Mouse (Mus musculus): ENCODE measurements at regions not wholly inside any gene's neighbourhood (a gene's known extent, or its start where the extent isn't known, plus 50 kb on each side); places are given as distances from the start of the nearest gene placed in this dataset.

- no peak overlapping the region for H3K4me2 ChIP-seq (replicated peaks)
- H3K27ac ChIP-seq (replicated peaks), result no peak overlapping the region
- no peaks in the 10 kb centered on the region for H3K27me3 ChIP-seq
- no peak overlapping the region for H3K9ac ChIP-seq (replicated peaks)
- H3K4me1 ChIP-seq, result no peaks in the 10 kb centered on the region
- 59% methylated on average over 4 of the region's 4 CpGs for WGBS
- H3K36me3 ChIP-seq, result no peaks in the 10 kb centered on the region
- no peak overlapping the region for H3K4me3 ChIP-seq
- no peaks in the 10 kb centered on the region for H3K9me3 ChIP-seq
- ATAC-seq (ENCODE audit: low FRiP score, low read depth), result no peak
These were observed 83.8 kb upstream of the Pkn2 start for GRCm38 (mm10) chr3:142965604-142966003.

- Histone ChIP-seq H3K9ac (replicated peaks) (no peak overlapping the region), H3K27ac (replicated peaks) (no peak overlapping the region), H3K27me3 (no peaks in the 10 kb centered on the region), H3K36me3 (no peaks in the 10 kb centered on the region), H3K4me2 (replicated peaks) (no peak overlapping the region), H3K9me3 (no peaks in the 10 kb centered on the region), H3K4me3 (no peak overlapping the region), H3K4me1 (no peaks in the 10 kb centered on the region)
- ATAC-seq (ENCODE audit: low FRiP score, low read depth), result no peak
- 97% methylated on average over 4 of the region's 4 CpGs for WGBS
These were observed 82.1 kb upstream of the Pkn2 start for GRCm38 (mm10) chr3:142963818-142964372.

- no peak overlapping the region for H3K9ac ChIP-seq (replicated peaks)
- no peaks in the 10 kb centered on the region for H3K9me3 ChIP-seq
- no peak for ATAC-seq (ENCODE audit: low FRiP score, low read depth)
- no peaks in the 10 kb centered on the region for H3K27me3 ChIP-seq
- H3K4me2 ChIP-seq (replicated peaks), result no peak overlapping the region
- no peak overlapping the region for H3K4me3 ChIP-seq
- no peaks in the 10 kb centered on the region for H3K36me3 ChIP-seq
- H3K27ac ChIP-seq (replicated peaks), result no peak overlapping the region
- no peaks in the 10 kb centered on the region for H3K4me1 ChIP-seq
- 85% methylated on average over 8 of the region's 8 CpGs for WGBS
These were observed 76.0 kb upstream of the Pkn2 start for GRCm38 (mm10) chr3:142957768-142958167.

- Histone ChIP-seq H3K4me3 (no peak overlapping the region), H3K27ac (replicated peaks) (no peak overlapping the region), H3K36me3 (no peaks in the 10 kb centered on the region), H3K9ac (replicated peaks) (no peak overlapping the region), H3K27me3 (no peaks in the 10 kb centered on the region), H3K9me3 (no peaks in the 10 kb centered on the region), H3K4me1 (no peaks in the 10 kb centered on the region), H3K4me2 (replicated peaks) (no peak overlapping the region)
- 35% methylated on average over 7 of the region's 7 CpGs for WGBS
- no peak for ATAC-seq (ENCODE audit: low FRiP score, low read depth)
These were observed 67.0 kb upstream of the Pkn2 start for GRCm38 (mm10) chr3:142948771-142949170.

- H3K36me3 ChIP-seq, result no peaks in the 10 kb centered on the region
- no peak overlapping the region for H3K4me2 ChIP-seq (replicated peaks)
- no peak overlapping the region for H3K9ac ChIP-seq (replicated peaks)
- 40% methylated on average over 6 of the region's 6 CpGs for WGBS
- no peak overlapping the region for H3K4me3 ChIP-seq
- no peak overlapping the region for H3K27ac ChIP-seq (replicated peaks)
- no peak for ATAC-seq (ENCODE audit: low FRiP score, low read depth)
- H3K9me3 ChIP-seq, result no peaks in the 10 kb centered on the region
- no peaks in the 10 kb centered on the region for H3K27me3 ChIP-seq
- H3K4me1 ChIP-seq, result peaks cover 12% of the 10 kb centered on the region
These were observed 59.7 kb upstream of the Pkn2 start for GRCm38 (mm10) chr3:142941319-142942024.

GRCm38 (mm10) chr3:142940874-142941273 lies 59.1 kb upstream of the Pkn2 start:
- 85% methylated on average over 5 of the region's 5 CpGs for WGBS
- Histone ChIP-seq H3K4me1 (peaks cover 12% of the 10 kb centered on the region), H3K9me3 (no peaks in the 10 kb centered on the region), H3K36me3 (no peaks in the 10 kb centered on the region), H3K27me3 (no peaks in the 10 kb centered on the region), H3K27ac (replicated peaks) (no peak overlapping the region), H3K4me2 (replicated peaks) (no peak overlapping the region), H3K9ac (replicated peaks) (no peak overlapping the region), H3K4me3 (no peak overlapping the region)
- ATAC-seq (ENCODE audit: low FRiP score, low read depth), result no peak

- Histone ChIP-seq H3K27me3 (no peaks in the 10 kb centered on the region), H3K4me2 (replicated peaks) (no peak overlapping the region), H3K9me3 (no peaks in the 10 kb centered on the region), H3K27ac (replicated peaks) (no peak overlapping the region), H3K36me3 (no peaks in the 10 kb centered on the region), H3K4me1 (peaks cover 12% of the 10 kb centered on the region), H3K4me3 (no peak overlapping the region), H3K9ac (replicated peaks) (no peak overlapping the region)
- ATAC-seq (ENCODE audit: low FRiP score, low read depth), result no peak
- WGBS, result 77% methylated on average over 1 of the region's 1 CpGs
These were observed 58.0 kb upstream of the Pkn2 start for GRCm38 (mm10) chr3:142939773-142940172.

- 79% methylated on average over 5 of the region's 5 CpGs for WGBS
- no peak for ATAC-seq (ENCODE audit: low FRiP score, low read depth)
These were observed 54.1 kb upstream of the Pkn2 start for GRCm38 (mm10) chr3:142935949-142936348.

GRCm38 (mm10) chr3:142934326-142934725 lies 52.5 kb upstream of the Pkn2 start:
- Histone ChIP-seq H3K4me3 (no peak overlapping the region), H3K9me3 (no peaks in the 10 kb centered on the region), H3K27ac (replicated peaks) (no peak overlapping the region), H3K9ac (replicated peaks) (no peak overlapping the region), H3K4me1 (no peaks in the 10 kb centered on the region), H3K36me3 (no peaks in the 10 kb centered on the region), H3K4me2 (replicated peaks) (no peak overlapping the region), H3K27me3 (no peaks in the 10 kb centered on the region)
- 90% methylated on average over 5 of the region's 5 CpGs for WGBS
- no peak for ATAC-seq (ENCODE audit: low FRiP score, low read depth)

More at GRCm38 (mm10) chr3:142935949-142936348, 54.1 kb upstream of the Pkn2 start:
- Histone ChIP-seq H3K9ac (replicated peaks) (no peak overlapping the region), H3K4me3 (no peak overlapping the region), H3K36me3 (no peaks in the 10 kb centered on the region), H3K9me3 (no peaks in the 10 kb centered on the region), H3K27me3 (no peaks in the 10 kb centered on the region), H3K4me2 (replicated peaks) (no peak overlapping the region), H3K27ac (replicated peaks) (no peak overlapping the region), H3K4me1 (peaks cover 2% of the 10 kb centered on the region; the same call in 1 of the 2 replicates)

GRCm38 (mm10) chr3:142933684-142934259 lies 52.0 kb upstream of the Pkn2 start:
- no peak for ATAC-seq (ENCODE audit: low FRiP score, low read depth)
- no peak overlapping the region for H3K4me2 ChIP-seq (replicated peaks)
- 61% methylated on average over 5 of the region's 5 CpGs for WGBS
- H3K9ac ChIP-seq (replicated peaks), result no peak overlapping the region
- no peaks in the 10 kb centered on the region for H3K9me3 ChIP-seq
- no peak overlapping the region for H3K27ac ChIP-seq (replicated peaks)
- no peaks in the 10 kb centered on the region for H3K27me3 ChIP-seq
- H3K4me1 ChIP-seq, result no peaks in the 10 kb centered on the region
- no peaks in the 10 kb centered on the region for H3K36me3 ChIP-seq
- no peak overlapping the region for H3K4me3 ChIP-seq
